Mouse (Mus musculus): ENCODE measurements around the gene Rasgef1b.
"Not testable (repeated sequence)": the region's sequence is repeated elsewhere in the genome, so short reads cannot be mapped to it uniquely, and the experiment has no call there.

Gene Rasgef1b

GRCm38 (mm10) chr5:99218385-99218784 is 510.5 kb downstream of the Rasgef1b start:
- DNase-seq (ENCODE audit: low read depth, low spot score), result no peak

- not testable (repeated sequence) for DNase-seq (ENCODE audit: low read depth, low spot score)
Measured at GRCm38 (mm10) chr5:99216588-99217152, 512.2 kb downstream of the Rasgef1b start.

GRCm38 (mm10) chr5:99215207-99216157 is 513.4 kb downstream of the Rasgef1b start:
- no peak for DNase-seq (ENCODE audit: low read depth, low spot score)

GRCm38 (mm10) chr5:99214400-99214799 is 514.5 kb downstream of the Rasgef1b start:
- no peak for DNase-seq (ENCODE audit: low read depth, low spot score)

- DNase-seq (ENCODE audit: low read depth, low spot score), result no peak
Measured at GRCm38 (mm10) chr5:99213211-99213610, 515.7 kb downstream of the Rasgef1b start.

GRCm38 (mm10) chr5:99203475-99203874 is 525.4 kb downstream of the Rasgef1b start:
- DNase-seq (ENCODE audit: low read depth, low spot score), result no peak

- peak; percentile 73 for DNase-seq (ENCODE audit: low read depth, low spot score)
Measured at GRCm38 (mm10) chr5:99202074-99202837, 526.6 kb downstream of the Rasgef1b start.

- DNase-seq (ENCODE audit: low read depth, low spot score), result no peak
Measured at GRCm38 (mm10) chr5:99195436-99195835, 533.4 kb downstream of the Rasgef1b start.

GRCm38 (mm10) chr5:99190941-99191800 is 537.7 kb downstream of the Rasgef1b start:
- DNase-seq (ENCODE audit: low read depth, low spot score), result peak; percentile 4

- no peak for DNase-seq (ENCODE audit: low read depth, low spot score)
Measured at GRCm38 (mm10) chr5:99183637-99184036, 545.2 kb downstream of the Rasgef1b start.

GRCm38 (mm10) chr5:99174608-99175385 is 554.1 kb downstream of the Rasgef1b start:
- no peak for DNase-seq (ENCODE audit: low read depth, low spot score)

GRCm38 (mm10) chr5:99169836-99170235 is 559.0 kb downstream of the Rasgef1b start:
- no peak for DNase-seq (ENCODE audit: low read depth, low spot score)

GRCm38 (mm10) chr5:99167767-99168166 is 561.1 kb downstream of the Rasgef1b start:
- no peak for DNase-seq (ENCODE audit: low read depth, low spot score)

Measured in R1 (cell line).